Mouse (Mus musculus): ENCODE results near the gene Tsku. TPM values are rescaled to one million over a fixed set of nuclear protein-coding genes. Genes with fewer than 3 reads are reported as not detected.

The Tsku gene
- 0.32 TPM for polyA plus RNA-seq (2014; fragmentation: Illumina TruSeq; extraction: RNeasy Lipid Tissue Mini Kit (QIAGEN cat#74804); ENCODE audit: low read depth, low replicate concordance)

GRCm38 (mm10) chr7:98361063-98361652 lies at the start of gene Tsku:
TSS of gene Tsku (minus strand) at chr7:98361328.

GRCm38 (mm10) chr7:98321083-98321482 lies 40.0 kb downstream of the Tsku start, which contains the start of gene Acer3:
TSS of gene Acer3 (minus strand) at chr7:98321208.

Other genes starting within 250 kb of the Tsku start
- 2.5 TPM for gene Myo7a, start 241.8 kb downstream of the Tsku start, polyA plus RNA-seq (2014; fragmentation: Illumina TruSeq; extraction: RNeasy Lipid Tissue Mini Kit (QIAGEN cat#74804); ENCODE audit: low read depth, low replicate concordance)
- gene Omp, start 215.8 kb downstream of the Tsku start, polyA plus RNA-seq (2014; fragmentation: Illumina TruSeq; extraction: RNeasy Lipid Tissue Mini Kit (QIAGEN cat#74804); ENCODE audit: low read depth, low replicate concordance): not detected
- 1.0 TPM for gene Capn5, start 183.1 kb downstream of the Tsku start, polyA plus RNA-seq (2014; fragmentation: Illumina TruSeq; extraction: RNeasy Lipid Tissue Mini Kit (QIAGEN cat#74804); ENCODE audit: low read depth, low replicate concordance)
- gene B3gnt6, start 161.8 kb downstream of the Tsku start, polyA plus RNA-seq (2014; fragmentation: Illumina TruSeq; extraction: RNeasy Lipid Tissue Mini Kit (QIAGEN cat#74804); ENCODE audit: low read depth, low replicate concordance): not detected
- gene Acer3, start 40.1 kb downstream of the Tsku start, polyA plus RNA-seq (2014; fragmentation: Illumina TruSeq; extraction: RNeasy Lipid Tissue Mini Kit (QIAGEN cat#74804); ENCODE audit: low read depth, low replicate concordance): 49.6 TPM
- gene Gucy2d, start 79.1 kb upstream of the Tsku start, polyA plus RNA-seq (2014; fragmentation: Illumina TruSeq; extraction: RNeasy Lipid Tissue Mini Kit (QIAGEN cat#74804); ENCODE audit: low read depth, low replicate concordance): not detected
- gene Lrrc32, start 128.0 kb upstream of the Tsku start, polyA plus RNA-seq (2014; fragmentation: Illumina TruSeq; extraction: RNeasy Lipid Tissue Mini Kit (QIAGEN cat#74804); ENCODE audit: low read depth, low replicate concordance): 1.5 TPM